Mouse (Mus musculus): ENCODE data around the gene Ajap1. TPM values are rescaled to one million over a fixed set of nuclear protein-coding genes. Genes with fewer than 3 reads are reported as not detected.

The Ajap1 gene
- polyA plus RNA-seq, 1 experiment, result 2.3 TPM

- H3K27ac ChIP-seq (ENCODE audit: control insufficient read depth, insufficient read depth, low read length), result no peak overlapping the region
- no peak for TF ChIP-seq POLR2A (IDR thresholded peaks at IDR 0.05; ENCODE audit: control insufficient read depth, extremely low read depth, insufficient read depth, low read length, poor library complexity)
- TF ChIP-seq CTCF (IDR thresholded peaks at IDR 0.05; ENCODE audit: borderline replicate concordance, control insufficient read depth, extremely low read depth, insufficient read depth, low read length, poor library complexity), result no peak
- 12% methylated on average over 23 of the region's 23 CpGs for WGBS
- H3K36me3 ChIP-seq (ENCODE audit: control insufficient read depth, insufficient read depth, low read length), result no peaks in the 10 kb centered on the region
- no peak for DNase-seq
- H3K4me3 ChIP-seq (ENCODE audit: control insufficient read depth, insufficient read depth, low read length), result no peak overlapping the region
- H3K27me3 ChIP-seq (ENCODE audit: control insufficient read depth, insufficient read depth, low read length), result no peaks in the 10 kb centered on the region
- no peaks in the 10 kb centered on the region for H3K4me1 ChIP-seq (replicated peaks; ENCODE audit: control insufficient read depth, insufficient read depth, low read length)
Measured at GRCm38 (mm10) chr4:153417164-153417896, 65.3 kb downstream of the Ajap1 start.

GRCm38 (mm10) chr4:153416111-153416510 lies 66.5 kb downstream of the Ajap1 start:
- Histone ChIP-seq H3K27me3 (ENCODE audit: control insufficient read depth, insufficient read depth, low read length) (no peaks in the 10 kb centered on the region), H3K36me3 (ENCODE audit: control insufficient read depth, insufficient read depth, low read length) (no peaks in the 10 kb centered on the region), H3K4me3 (ENCODE audit: control insufficient read depth, insufficient read depth, low read length) (no peak overlapping the region), H3K27ac (ENCODE audit: control insufficient read depth, insufficient read depth, low read length) (no peak overlapping the region), H3K4me1 (replicated peaks; ENCODE audit: control insufficient read depth, insufficient read depth, low read length) (no peaks in the 10 kb centered on the region)
- 54% methylated on average over 9 of the region's 9 CpGs for WGBS
- DNase-seq, result no peak
- TF ChIP-seq POLR2A (IDR thresholded peaks at IDR 0.05; ENCODE audit: control insufficient read depth, extremely low read depth, insufficient read depth, low read length, poor library complexity) (no peak), CTCF (IDR thresholded peaks at IDR 0.05; ENCODE audit: borderline replicate concordance, control insufficient read depth, extremely low read depth, insufficient read depth, low read length, poor library complexity) (no peak)

- no peak for DNase-seq
- 91% methylated on average over 8 of the region's 8 CpGs for WGBS
Measured at GRCm38 (mm10) chr4:153398421-153398820, 84.2 kb downstream of the Ajap1 start.

GRCm38 (mm10) chr4:153387478-153387877 lies 95.1 kb downstream of the Ajap1 start:
- no peak for DNase-seq
- WGBS, result 91% methylated on average over 12 of the region's 12 CpGs
- H3K4me1 ChIP-seq (replicated peaks; ENCODE audit: control insufficient read depth, insufficient read depth, low read length), result no peaks in the 10 kb centered on the region

More at GRCm38 (mm10) chr4:153398421-153398820, 84.2 kb downstream of the Ajap1 start:
- H3K4me3 ChIP-seq (ENCODE audit: control insufficient read depth, insufficient read depth, low read length), result no peak overlapping the region
- no peak for TF ChIP-seq CTCF (IDR thresholded peaks at IDR 0.05; ENCODE audit: borderline replicate concordance, control insufficient read depth, extremely low read depth, insufficient read depth, low read length, poor library complexity)
- H3K27me3 ChIP-seq (ENCODE audit: control insufficient read depth, insufficient read depth, low read length), result no peaks in the 10 kb centered on the region
- no peaks in the 10 kb centered on the region for H3K4me1 ChIP-seq (replicated peaks; ENCODE audit: control insufficient read depth, insufficient read depth, low read length)
- no peak overlapping the region for H3K27ac ChIP-seq (ENCODE audit: control insufficient read depth, insufficient read depth, low read length)
- H3K36me3 ChIP-seq (ENCODE audit: control insufficient read depth, insufficient read depth, low read length), result no peaks in the 10 kb centered on the region

GRCm38 (mm10) chr4:153381433-153381832 lies 101.2 kb downstream of the Ajap1 start:
- WGBS, result 76% methylated on average over 7 of the region's 7 CpGs
- no peak for DNase-seq
- Histone ChIP-seq H3K4me3 (ENCODE audit: control insufficient read depth, insufficient read depth, low read length) (no peak overlapping the region), H3K27ac (ENCODE audit: control insufficient read depth, insufficient read depth, low read length) (no peak overlapping the region), H3K36me3 (ENCODE audit: control insufficient read depth, insufficient read depth, low read length) (no peaks in the 10 kb centered on the region), H3K27me3 (ENCODE audit: control insufficient read depth, insufficient read depth, low read length) (no peaks in the 10 kb centered on the region), H3K4me1 (replicated peaks; ENCODE audit: control insufficient read depth, insufficient read depth, low read length) (no peaks in the 10 kb centered on the region)
- TF ChIP-seq POLR2A (IDR thresholded peaks at IDR 0.05; ENCODE audit: control insufficient read depth, extremely low read depth, insufficient read depth, low read length, poor library complexity) (no peak), CTCF (IDR thresholded peaks at IDR 0.05; ENCODE audit: borderline replicate concordance, control insufficient read depth, extremely low read depth, insufficient read depth, low read length, poor library complexity) (no peak)

More at GRCm38 (mm10) chr4:153387478-153387877, 95.1 kb downstream of the Ajap1 start:
- TF ChIP-seq CTCF (IDR thresholded peaks at IDR 0.05; ENCODE audit: borderline replicate concordance, control insufficient read depth, extremely low read depth, insufficient read depth, low read length, poor library complexity) (no peak), POLR2A (IDR thresholded peaks at IDR 0.05; ENCODE audit: control insufficient read depth, extremely low read depth, insufficient read depth, low read length, poor library complexity) (no peak)
- H3K4me3 ChIP-seq (ENCODE audit: control insufficient read depth, insufficient read depth, low read length), result no peak overlapping the region
- no peaks in the 10 kb centered on the region for H3K27me3 ChIP-seq (ENCODE audit: control insufficient read depth, insufficient read depth, low read length)
- no peaks in the 10 kb centered on the region for H3K36me3 ChIP-seq (ENCODE audit: control insufficient read depth, insufficient read depth, low read length)
- H3K27ac ChIP-seq (ENCODE audit: control insufficient read depth, insufficient read depth, low read length), result no peak overlapping the region

GRCm38 (mm10) chr4:153380885-153381284 lies 101.7 kb downstream of the Ajap1 start:
- no peak overlapping the region for H3K27ac ChIP-seq (ENCODE audit: control insufficient read depth, insufficient read depth, low read length)
- 89% methylated on average over 10 of the region's 10 CpGs for WGBS
- H3K27me3 ChIP-seq (ENCODE audit: control insufficient read depth, insufficient read depth, low read length), result no peaks in the 10 kb centered on the region
- TF ChIP-seq POLR2A (IDR thresholded peaks at IDR 0.05; ENCODE audit: control insufficient read depth, extremely low read depth, insufficient read depth, low read length, poor library complexity) (no peak), CTCF (IDR thresholded peaks at IDR 0.05; ENCODE audit: borderline replicate concordance, control insufficient read depth, extremely low read depth, insufficient read depth, low read length, poor library complexity) (no peak)
- no peak overlapping the region for H3K4me3 ChIP-seq (ENCODE audit: control insufficient read depth, insufficient read depth, low read length)
- no peaks in the 10 kb centered on the region for H3K36me3 ChIP-seq (ENCODE audit: control insufficient read depth, insufficient read depth, low read length)
- H3K4me1 ChIP-seq (replicated peaks; ENCODE audit: control insufficient read depth, insufficient read depth, low read length), result no peaks in the 10 kb centered on the region
- no peak for DNase-seq
